8 mouse cellular contexts compared by ENCODE assay signal in the genomic region with DNA sequence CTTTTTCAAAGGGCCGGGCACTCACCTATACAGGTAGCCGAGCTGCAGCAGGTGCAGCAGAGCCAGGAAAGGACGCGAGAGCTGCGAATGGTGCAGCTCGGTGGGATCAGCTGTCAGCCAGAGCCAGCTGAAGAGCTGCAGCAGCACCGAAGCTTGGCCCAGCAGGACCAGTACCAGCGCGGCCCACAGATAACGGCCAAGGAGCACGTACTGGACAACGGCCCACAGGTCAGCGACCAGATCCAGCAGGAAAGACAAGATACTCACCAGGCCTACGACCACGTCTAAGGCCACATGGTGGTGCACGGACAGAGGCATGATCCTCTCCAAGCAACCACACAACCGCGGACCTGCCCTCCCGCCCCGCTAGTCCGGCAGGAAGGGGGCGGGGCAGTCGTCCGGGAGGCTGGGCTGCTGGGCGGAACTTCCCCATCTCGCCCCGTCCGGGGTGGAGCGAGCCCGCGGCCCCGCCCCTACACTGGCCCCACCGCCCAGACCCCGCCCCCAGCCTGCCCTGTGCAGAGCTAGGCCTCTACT. TPM values are rescaled to one million over a fixed set of nuclear protein-coding genes. Genes with fewer than 3 reads are reported as not detected.
A peak's percentile ranks its signal among the peaks of the same experiment; 100 is the strongest.
DNase-seq lines count a peak whose midpoint lies in the region; ATAC-seq lines count a peak whose summit lies in the region.

A gene (minus strand): TSS at position 399 of the 537 bp plus-strand sequence.

- peak; percentile 68 for DNase-seq in T-cell, adult 2 months (ENCODE audit: low spot score)
- DNase-seq in cerebellum, postnatal 14 days = peak; percentile 86
- DNase-seq in frontal cortex, postnatal 25 days (ENCODE audit: low spot score in 2 of 2) = peak; percentile 20 to 46
- peak; percentile 58 to 71 for DNase-seq in layer of hippocampus, postnatal 36 days
- DNase-seq in right cerebral cortex, adult 18-20 months = peak; percentile 60
- peak; percentile 95 for DNase-seq in urinary bladder, postnatal 14 days (ENCODE audit: low spot score)

- H3K9ac ChIP-seq in hindbrain, embryonic 13.5 days = peak within 1 kb of the TSS; percentile 80

- H3K9me3 ChIP-seq in hindbrain, embryonic 13.5 days = no peaks in the 10 kb centered on the region

- H3K36me3 ChIP-seq in hindbrain, embryonic 13.5 days = peaks cover 12% of the 10 kb centered on the region

- H3K4me3 ChIP-seq in hindbrain, embryonic 13.5 days = peak within 1 kb of the TSS; percentile 62

- H3K27me3 ChIP-seq in hindbrain, embryonic 13.5 days = no peaks in the 10 kb centered on the region

- peak within 1 kb of the TSS; percentile 87 for H3K4me2 ChIP-seq in hindbrain, embryonic 13.5 days

- H3K27ac ChIP-seq in hindbrain, embryonic 13.5 days = peak within 1 kb of the TSS; percentile 50; the same call in 1 of the 2 replicates

- 3% methylated on average over 34 of the region's 34 CpGs for WGBS in hindbrain, embryonic 13.5 days

- peaks cover 11% of the 10 kb centered on the region for H3K4me1 ChIP-seq in hindbrain, embryonic 13.5 days (replicated peaks)

- peak; percentile 95 for ATAC-seq in hindbrain, embryonic 13.5 days (ENCODE audit: low FRiP score)
- peak; percentile 98 for ATAC-seq in megakaryocyte, adult 5-6 weeks (ENCODE audit: poor library complexity, severe bottlenecking)

RNA-seq across cellular contexts. Expression of the gene that starts here (rescaled TPM):
- polyA plus RNA-seq in hindbrain, embryonic 13.5 days (2015; fragmentation: Nextera tagmentation; extraction: Ambion mirVana) = 5.0 and 6.1 TPM in 2 replicates
- 1 to 10 TPM; 2.3 to 5.5 TPM for total RNA-seq in layer of hippocampus, postnatal 36 days (2021)
- total RNA-seq in megakaryocyte, adult 5-6 weeks (2015) = 1.3 and 2.5 TPM in 2 replicates
- 1.1 and 1.5 TPM in 2 replicates for total RNA-seq in megakaryocyte, adult 5-6 weeks (2017)

Comparison
In these comparisons a context has a peak if more than half of its experiments do, and no peak if none do; other contexts are left out.
1. Peak in every context shown above with its lines: DNase-seq, ATAC-seq, H3K4me3 ChIP-seq and H3K27ac ChIP-seq.
2. DNase-seq: peak in every context shown above with its lines; median percentile 95 in urinary bladder, postnatal 14 days; 86 in cerebellum, postnatal 14 days; 68 in T-cell, adult 2 months; 64 in layer of hippocampus, postnatal 36 days; 60 in right cerebral cortex, adult 18-20 months; 33 in frontal cortex, postnatal 25 days.